Mouse (Mus musculus) adrenal gland, adult 8-10 months (tissue): Measurements from ENCODE around the gene Stx1b. TPM values are rescaled to one million over a fixed set of nuclear protein-coding genes. Genes with fewer than 3 reads are reported as not detected.
"Not testable (repeated sequence)": the region's sequence is repeated elsewhere in the genome, so short reads cannot be mapped to it uniquely, and the experiment has no call there.

Experiments used
- DNase-seq: peaks from one replicate; pipeline ENCODE4 v3.0.0; 2022
- total RNA-seq, 4 experiments: library from RNA; stranded (reverse); gene quantifications; 2 replicates each; pipeline ENCODE4 v1.2.4; 2022

Stx1b gene
- total RNA-seq, 4 experiments from 2014 or later: 2.9 to 8.5 (median 6.3) TPM

DNA sequence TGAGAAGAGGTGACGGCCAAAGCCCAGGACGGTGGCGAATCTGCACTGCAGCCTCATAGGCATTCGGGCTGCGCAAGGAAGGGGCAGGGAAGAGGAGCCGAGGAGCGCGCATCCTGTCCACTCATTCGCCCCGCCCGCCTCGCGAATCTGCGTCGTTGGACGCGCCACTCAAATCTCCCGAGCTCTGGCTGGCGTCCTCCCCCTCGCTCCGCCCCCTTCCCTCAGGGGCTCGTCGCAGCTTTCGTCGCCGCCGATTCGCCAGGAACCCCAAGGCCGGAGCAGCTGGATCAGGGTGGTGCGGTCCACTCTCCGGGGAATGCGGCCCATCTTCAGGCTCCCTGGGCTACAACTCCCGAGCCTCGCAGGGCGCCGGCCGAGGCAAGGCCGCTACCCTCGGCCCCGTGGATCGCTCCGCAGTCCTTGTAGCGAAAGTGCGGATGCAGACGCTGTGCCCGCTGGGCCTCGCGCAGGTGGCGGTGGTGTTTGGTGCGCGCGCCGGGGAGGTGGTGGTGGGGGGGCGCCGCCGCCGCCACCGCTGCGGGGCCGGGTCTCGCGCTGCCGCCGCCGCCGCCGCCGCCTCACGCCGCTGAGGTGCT, 47.4 kb downstream of the Stx1b start:
- DNase-seq: peak; percentile 95

GRCm38 (mm10) chr7:127776426-127776825, 47.9 kb downstream of the Stx1b start, which contains the start of gene Setd1a:
Gene Setd1a (plus strand): TSS chr7:127776670.
- DNase-seq: peak; percentile 89

GRCm38 (mm10) chr7:127775837-127776236, 48.5 kb downstream of the Stx1b start:
- DNase-seq: not testable (repeated sequence)

DNA sequence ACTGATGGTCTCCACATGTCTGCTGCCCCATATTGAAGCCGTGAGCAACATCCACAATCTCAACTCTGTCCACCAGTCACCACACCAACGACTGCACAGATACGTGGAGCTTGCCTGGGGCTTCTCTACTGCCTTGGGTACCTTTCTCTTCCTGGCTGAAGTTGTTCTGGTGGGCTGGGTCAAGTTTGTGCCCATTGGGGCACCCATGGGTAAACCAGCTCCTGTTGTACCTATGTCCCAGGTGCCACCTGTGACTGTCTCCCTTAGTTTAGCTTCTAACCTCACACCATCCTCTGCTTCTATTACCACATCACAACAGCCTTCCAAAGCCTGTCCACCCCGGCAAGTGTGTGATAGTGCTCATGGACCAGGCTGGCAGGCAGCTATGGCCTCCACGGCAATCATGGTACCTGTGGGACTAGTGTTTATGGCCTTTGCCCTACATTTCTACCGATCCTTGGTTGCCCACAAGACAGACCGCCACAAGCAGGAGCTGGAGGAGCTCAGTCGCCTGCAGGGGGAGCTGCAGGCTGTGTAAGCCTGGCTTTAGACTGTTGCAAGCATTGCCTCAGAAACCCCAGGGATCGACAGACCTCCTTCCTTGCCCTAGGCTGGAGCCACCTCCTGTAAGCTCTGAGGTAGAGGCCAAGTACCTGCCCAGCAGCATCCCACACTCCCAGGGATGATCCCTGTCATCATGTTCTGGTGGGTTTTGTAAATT, 50.5 kb downstream of the Stx1b start:
- peak; percentile 70 for DNase-seq

GRCm38 (mm10) chr7:127772557-127772956, 51.8 kb downstream of the Stx1b start:
- no peak for DNase-seq

DNA sequence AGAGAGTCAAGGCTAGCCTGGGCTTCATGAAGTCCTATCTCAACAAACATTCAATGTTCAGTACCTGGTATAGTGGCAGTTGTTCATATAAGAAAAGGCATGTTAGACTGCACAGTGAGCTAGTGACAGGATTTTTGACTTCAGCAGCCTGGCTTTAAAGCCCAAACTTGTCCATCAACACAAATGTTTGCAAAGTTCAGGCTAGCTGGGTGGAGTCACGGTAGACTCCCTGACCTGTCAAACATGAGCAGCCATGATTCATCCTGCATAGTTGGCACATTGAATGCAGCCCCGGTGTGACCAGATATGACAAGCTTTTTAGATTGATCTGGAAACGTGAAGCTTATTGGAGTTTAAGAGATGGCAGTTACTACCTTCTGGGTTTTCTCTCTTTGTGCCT, 52.3 kb downstream of the Stx1b start:
- DNase-seq: no peak

DNA sequence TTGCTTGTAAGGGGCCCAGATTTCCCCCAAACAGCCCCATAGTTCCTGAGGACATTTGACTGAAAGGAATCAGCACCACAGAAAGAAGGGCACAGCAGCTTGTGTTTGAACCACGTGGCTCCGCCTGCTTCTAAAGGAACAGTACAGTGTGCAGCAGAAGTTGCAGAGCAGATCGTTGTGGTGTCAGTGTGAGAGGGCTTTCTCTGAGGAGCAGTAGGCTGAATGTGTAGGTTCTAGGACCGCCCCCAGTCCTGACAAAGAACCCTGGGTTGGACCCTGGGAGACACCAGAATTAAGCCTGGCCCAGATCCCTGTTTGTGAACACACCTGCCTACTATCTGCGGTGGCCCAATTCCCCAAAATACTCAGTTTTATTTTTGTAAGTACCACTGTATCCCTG, 53.1 kb downstream of the Stx1b start:
- no peak for DNase-seq

DNA sequence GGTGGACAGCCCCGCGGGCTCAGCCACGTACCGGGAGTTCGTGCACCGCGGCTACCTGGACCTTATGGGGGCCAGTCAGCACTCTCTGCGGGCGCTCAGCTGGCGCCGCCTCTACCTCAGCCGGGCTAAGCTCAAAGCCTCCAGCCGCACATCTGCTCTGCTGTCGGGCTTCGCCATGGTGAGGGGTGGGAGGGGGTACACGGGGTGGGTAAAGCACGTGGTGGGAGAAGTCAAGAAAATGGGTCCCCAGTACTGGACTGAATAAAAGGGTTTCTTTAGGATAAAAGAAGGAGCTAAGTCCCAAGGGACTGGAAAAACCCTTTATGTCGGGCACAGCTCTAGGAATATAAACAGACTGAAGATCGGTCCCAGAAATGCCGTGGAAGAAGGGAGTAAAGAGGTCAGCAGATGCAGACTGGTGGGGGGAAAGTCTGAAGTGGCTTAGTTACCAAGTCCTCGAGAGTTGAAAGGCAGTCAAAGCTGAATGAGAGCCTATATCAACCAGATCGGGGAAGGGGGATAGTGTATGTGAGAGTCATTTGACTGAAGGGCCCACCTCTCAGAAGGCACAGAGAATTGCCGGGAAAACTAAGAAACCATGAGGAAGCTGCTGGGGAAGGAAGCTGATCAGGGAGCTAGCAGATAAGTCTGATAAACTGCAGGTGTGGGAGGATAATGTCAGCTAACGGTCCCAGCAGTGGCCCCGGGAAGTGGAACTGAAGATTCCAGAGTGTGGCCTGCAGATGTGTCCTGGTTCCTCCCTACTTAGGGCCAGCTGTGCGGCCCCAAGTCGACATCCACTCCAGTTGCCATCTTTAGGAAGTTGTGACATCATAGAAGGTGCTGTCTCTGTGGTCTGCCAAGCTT, 54.1 kb downstream of the Stx1b start:
- no peak for DNase-seq

GRCm38 (mm10) chr7:127769651-127770038, 54.7 kb downstream of the Stx1b start, which contains the start of gene Orai3:
Gene Orai3 (plus strand): TSS chr7:127769815.
- peak; percentile 88 for DNase-seq

- DNase-seq: peak; percentile 97
These were observed 55.3 kb downstream of the Stx1b start for GRCm38 (mm10) chr7:127768997-127769593.

GRCm38 (mm10) chr7:127768346-127768996, 55.9 kb downstream of the Stx1b start:
- peak; percentile 56 for DNase-seq

DNA sequence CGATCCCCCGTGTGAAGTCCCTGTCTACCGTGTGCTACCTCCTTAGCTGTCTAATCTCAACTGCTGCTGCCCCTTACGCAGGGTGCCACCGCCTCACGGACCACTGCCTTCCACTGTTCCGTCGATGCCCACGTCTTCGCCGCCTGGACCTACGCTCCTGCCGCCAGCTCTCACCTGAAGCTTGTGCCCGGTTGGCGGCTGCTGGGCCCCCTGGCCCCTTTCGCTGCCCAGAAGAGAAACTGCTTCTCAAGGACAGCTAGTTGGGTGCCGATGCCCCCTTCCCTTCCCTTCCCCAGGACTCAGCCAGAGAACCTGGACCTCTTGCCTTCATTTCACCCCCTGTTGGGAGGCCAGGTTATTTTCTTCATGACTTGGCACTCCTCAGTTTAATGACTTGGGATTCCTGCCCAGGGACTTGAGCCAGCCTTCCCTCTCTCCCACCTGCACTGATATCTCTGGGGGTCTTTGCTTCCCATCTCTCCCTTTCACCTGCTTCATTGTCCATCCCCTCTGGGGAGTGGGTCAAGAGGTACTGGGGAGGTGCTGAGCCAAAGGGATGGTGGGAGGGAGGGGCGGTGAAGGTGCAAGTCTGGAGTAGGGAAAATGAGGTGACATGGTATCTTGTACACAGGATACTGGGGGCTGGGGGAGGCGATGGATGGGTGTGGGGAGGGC, 56.5 kb downstream of the Stx1b start:
- peak; percentile 36 for DNase-seq

GRCm38 (mm10) chr7:127766851-127767609, 57.3 kb downstream of the Stx1b start:
- DNase-seq: no peak

- DNase-seq: no peak
These were observed 58.6 kb downstream of the Stx1b start for GRCm38 (mm10) chr7:127765756-127766155.

DNA sequence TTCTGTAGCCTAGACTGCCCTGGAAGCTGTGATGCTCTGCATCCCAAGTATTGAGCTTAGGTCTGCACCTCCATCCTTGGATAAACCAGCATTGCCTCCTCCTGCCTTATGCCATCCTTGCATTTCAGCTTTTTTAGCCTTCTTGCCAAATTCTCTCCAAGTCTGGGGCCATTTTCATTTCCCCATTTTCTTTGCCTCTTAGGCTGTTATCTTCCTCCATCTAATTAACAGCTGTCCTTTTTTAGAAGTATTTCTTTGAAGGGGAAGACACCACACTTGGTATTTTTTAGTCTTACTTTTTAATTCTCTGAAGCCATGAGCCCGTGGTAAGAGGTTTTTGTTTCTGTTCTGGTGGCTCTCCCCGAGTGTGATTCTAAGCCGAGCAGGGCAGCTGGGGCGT, 60.7 kb downstream of the Stx1b start:
- no peak for DNase-seq

DNA sequence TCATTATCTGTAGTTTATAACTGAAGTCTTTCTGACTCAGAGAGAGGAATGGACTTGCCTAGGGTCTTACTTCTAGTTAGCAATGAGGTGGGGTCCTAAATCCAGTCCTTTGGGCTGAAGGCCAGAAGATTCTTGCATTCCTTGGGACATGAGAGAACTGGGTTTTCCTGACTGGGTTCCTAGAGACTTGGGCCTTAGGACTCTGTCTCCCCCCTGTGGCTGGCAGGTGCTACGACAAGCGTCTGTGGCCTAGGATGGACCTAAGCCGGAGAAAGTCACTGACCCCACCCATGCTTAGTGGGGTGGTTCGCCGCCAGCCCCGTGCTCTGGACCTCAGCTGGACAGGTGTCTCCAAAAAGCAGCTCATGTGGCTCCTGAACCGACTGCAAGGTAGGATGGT, 63.3 kb downstream of the Stx1b start:
- DNase-seq: peak; percentile 32

DNA sequence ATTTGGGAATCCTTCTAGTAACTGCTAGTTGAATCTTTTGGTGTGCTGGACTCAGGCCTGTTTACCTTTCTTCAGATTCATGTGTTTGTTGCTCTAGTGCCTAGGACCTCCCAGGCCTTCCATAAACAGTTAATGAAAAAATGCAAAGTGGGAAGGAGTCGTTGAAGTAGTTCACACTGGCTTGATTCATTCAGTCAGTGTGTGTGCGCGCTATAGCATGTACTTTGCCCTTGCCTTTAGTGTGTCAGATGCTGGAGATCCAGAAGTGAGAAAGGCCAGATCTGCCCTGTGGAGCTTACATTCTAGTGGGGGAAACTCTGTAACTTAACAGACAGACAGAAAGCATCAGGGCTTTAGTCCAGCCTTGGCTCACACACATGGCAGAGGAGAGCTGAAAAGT, 63.9 kb downstream of the Stx1b start:
- DNase-seq: no peak

DNA sequence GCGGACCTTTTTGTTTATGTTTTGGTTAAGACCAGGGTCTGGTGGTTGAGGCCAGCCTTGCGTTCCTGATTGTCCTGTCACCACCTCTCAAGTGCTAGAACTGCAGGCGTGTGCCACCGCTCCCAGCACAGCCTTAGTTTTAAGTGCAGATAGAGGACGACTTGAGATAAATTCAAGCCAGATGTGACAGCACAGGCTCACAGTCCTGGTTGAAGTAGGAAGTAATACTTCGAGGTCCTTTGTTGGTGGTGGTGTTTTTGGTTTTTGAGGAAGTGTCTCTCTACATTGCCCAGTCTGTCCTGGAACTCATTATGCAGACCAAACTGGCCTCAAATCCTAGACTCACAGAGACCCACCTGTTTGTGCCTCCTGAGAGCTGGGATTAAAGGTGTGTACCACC, 64.6 kb downstream of the Stx1b start:
- DNase-seq: no peak
